Mouse (Mus musculus): ENCODE measurements around the gene Vmn1r172. TPM values are rescaled to one million over a fixed set of nuclear protein-coding genes. Genes with fewer than 3 reads are reported as not detected.

The Vmn1r172 gene
- not detected in 2 replicates for polyA plus RNA-seq (2012; rRNA removed)

DNA sequence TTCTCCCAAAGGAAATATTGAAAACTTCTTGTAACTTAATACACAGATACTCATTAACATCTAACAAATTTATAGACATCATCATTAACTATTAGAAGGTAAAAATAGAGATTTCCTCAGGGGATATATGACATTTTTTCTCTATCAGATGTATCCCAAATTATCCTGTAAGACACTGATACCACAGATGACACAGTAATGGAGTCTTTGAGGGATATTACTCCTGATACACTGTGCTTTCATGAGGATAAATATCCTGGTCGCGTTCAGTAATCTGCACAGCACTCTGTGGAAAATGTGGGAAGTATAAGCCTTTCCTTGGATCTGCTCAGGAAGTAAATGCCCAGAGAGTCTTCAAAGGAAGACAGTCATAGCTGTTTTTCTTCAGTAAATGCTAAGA, at the start of gene Vmn1r172:
Gene Vmn1r172 (plus strand): TSS at position 301 of the 400 bp plus-strand sequence.

DNA sequence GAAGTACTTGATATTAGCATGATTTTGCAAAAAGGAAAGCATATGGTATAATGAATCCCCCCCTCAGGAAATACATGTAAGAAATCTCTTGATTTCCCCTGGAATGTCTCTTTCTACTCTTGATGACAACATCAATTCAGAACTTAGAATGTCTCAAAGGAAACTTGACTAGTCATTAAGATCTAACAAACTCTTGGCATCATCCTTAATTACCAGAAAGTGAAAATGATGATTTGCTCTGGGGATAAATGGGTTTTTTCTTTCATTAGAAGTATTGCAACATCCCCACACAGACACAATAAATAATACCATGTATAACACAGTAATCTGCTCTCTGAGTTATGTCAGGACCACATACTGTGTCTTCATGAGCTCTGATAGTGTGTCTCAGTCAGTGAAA, 27.7 kb upstream of the Vmn1r172 start, which contains the start of gene Vmn1r171:
Gene Vmn1r171 (plus strand): TSS at position 301 of the 400 bp plus-strand sequence.

DNA sequence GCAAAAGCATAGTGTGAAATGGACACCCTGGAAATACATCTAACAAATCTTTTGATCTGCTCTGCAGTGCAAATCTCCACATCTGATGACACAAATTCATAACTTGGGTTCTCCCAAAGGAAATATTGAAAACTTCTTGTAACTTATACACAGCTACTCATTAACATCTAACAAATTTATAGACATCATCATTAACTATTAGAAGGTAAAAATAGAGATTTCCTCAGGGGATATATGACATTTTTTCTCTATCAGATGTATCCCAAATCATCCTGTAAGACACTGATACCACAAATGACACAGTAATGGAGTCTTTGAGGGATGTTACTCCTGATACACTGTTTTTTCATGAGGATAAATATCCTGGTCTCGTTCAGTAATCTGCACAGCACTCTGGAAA, 42.3 kb downstream of the Vmn1r172 start, which contains the start of gene Vmn1r173:
Gene Vmn1r173 (plus strand): TSS at position 301 of the 400 bp plus-strand sequence.

Other genes starting within 250 kb of the Vmn1r172 start
- not detected in 2 replicates for gene Vmn1r167, start 151.1 kb upstream of the Vmn1r172 start, polyA plus RNA-seq (2012; rRNA removed)
- gene Vmn1r168, start 118.6 kb upstream of the Vmn1r172 start, polyA plus RNA-seq (2012; rRNA removed): not detected in 2 replicates
- gene Vmn1r169, start 82.8 kb upstream of the Vmn1r172 start, polyA plus RNA-seq (2012; rRNA removed): not detected in 2 replicates
- not detected in 2 replicates for gene Vmn1r170, start 52.1 kb upstream of the Vmn1r172 start, polyA plus RNA-seq (2012; rRNA removed)
- gene Vmn1r171, start 27.6 kb upstream of the Vmn1r172 start, polyA plus RNA-seq (2012; rRNA removed): not detected in 2 replicates
- not detected in 2 replicates for gene Vmn1r173, start 42.4 kb downstream of the Vmn1r172 start, polyA plus RNA-seq (2012; rRNA removed)
- not detected in 2 replicates for gene Vmn1r174, start 94.0 kb downstream of the Vmn1r172 start, polyA plus RNA-seq (2012; rRNA removed)
- gene Vmn1r175, start 152.3 kb downstream of the Vmn1r172 start, polyA plus RNA-seq (2012; rRNA removed): not detected in 2 replicates
- gene Vmn1r176, start 179.1 kb downstream of the Vmn1r172 start, polyA plus RNA-seq (2012; rRNA removed): not detected in 2 replicates
- gene Vmn1r177, start 208.1 kb downstream of the Vmn1r172 start, polyA plus RNA-seq (2012; rRNA removed): not detected in 2 replicates
- not detected in 2 replicates for gene Vmn1r178, start 233.7 kb downstream of the Vmn1r172 start, polyA plus RNA-seq (2012; rRNA removed)

Data from central nervous system, embryonic 14 days (tissue).